Mouse (Mus musculus): ENCODE data around the gene Pam.

- no peak for TF ChIP-seq POLR2A (IDR thresholded peaks at IDR 0.05; ENCODE audit: borderline replicate concordance, low read depth, low read length)
- no peak for TF ChIP-seq CTCF (IDR thresholded peaks at IDR 0.05; ENCODE audit: low read depth, low read length)
Measured at GRCm38 (mm10) chr1:98128338-98129096, 33.1 kb upstream of the Pam start.
